Mouse (Mus musculus) 3134 (cell line): ENCODE results near the gene Ctnnd2.
"Not testable (repeated sequence)": the region's sequence is repeated elsewhere in the genome, so short reads cannot be mapped to it uniquely, and the experiment has no call there.

Experiments used
- DNase-seq: peaks from one replicate; pipeline ENCODE4 v3.0.0-alpha.2; 2011; ENCODE audit warnings: low spot score; ENCODE audit not compliant: insufficient read length; ENCODE audit errors: extremely low read depth

Gene Ctnnd2

GRCm38 (mm10) chr15:30172391-30173281, at the start of gene Ctnnd2:
Gene Ctnnd2 (plus strand): TSS chr15:30172593.
- DNase-seq = peak; percentile 3

- DNase-seq = no peak
Observed at GRCm38 (mm10) chr15:30130705-30131104, 41.7 kb upstream of the Ctnnd2 start.

DNA sequence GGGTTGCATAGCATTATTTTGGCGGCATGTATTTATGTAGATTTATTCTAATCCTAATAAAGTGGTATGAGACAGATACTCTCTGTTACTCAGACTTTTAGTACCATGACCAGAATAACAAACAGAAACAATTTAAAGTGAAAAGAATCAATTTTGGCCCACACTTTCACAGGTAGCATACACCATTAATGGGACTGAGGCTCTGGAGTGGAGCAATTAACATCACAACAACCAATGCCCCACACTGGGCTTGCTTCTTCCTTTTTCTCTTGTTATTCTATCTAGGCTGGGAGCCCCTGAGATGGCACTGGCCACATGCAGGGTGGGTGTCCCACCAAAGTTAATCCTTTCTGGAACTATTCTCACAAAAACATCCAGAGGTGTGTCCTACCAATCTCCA, 32.8 kb upstream of the Ctnnd2 start:
- not testable (repeated sequence) for DNase-seq

- DNase-seq = no peak
Observed at GRCm38 (mm10) chr15:30145413-30145812, 27.0 kb upstream of the Ctnnd2 start.

DNA sequence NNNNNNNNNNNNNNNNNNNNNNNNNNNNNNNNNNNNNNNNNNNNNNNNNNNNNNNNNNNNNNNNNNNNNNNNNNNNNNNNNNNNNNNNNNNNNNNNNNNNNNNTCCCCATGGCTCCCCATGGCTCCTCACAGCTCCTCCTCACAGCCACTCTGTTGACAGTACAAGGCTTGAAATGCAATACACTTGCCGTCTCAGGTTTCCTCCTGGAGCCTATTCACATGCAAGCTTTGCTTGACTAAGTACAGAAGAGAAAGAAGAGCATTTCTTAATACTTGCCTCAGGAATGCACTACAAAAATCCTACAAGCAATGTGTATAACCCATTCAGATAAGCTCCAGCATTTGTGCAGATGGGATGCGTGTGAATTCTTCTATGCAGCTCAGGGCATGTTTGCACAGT, 20.2 kb upstream of the Ctnnd2 start:
- no peak for DNase-seq

DNA sequence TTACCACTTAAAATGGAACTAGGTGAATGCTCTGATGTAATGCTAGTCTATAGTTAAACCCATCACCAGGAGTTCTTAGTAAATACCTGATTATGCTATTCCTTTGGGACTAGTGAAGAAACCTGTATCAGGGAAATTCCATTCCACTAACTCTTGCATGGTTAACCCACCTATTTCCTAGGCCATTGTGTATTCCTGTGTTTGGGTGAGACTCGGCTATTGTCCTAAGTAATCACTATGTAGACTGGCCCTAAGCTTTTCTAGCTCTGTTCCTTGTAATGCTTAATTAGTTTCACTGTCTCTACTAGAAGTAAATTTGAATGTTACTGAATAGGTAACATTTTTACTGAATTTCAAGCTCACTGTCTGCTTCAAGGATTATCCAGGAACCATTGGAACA, 14.4 kb upstream of the Ctnnd2 start:
- DNase-seq = no peak

DNA sequence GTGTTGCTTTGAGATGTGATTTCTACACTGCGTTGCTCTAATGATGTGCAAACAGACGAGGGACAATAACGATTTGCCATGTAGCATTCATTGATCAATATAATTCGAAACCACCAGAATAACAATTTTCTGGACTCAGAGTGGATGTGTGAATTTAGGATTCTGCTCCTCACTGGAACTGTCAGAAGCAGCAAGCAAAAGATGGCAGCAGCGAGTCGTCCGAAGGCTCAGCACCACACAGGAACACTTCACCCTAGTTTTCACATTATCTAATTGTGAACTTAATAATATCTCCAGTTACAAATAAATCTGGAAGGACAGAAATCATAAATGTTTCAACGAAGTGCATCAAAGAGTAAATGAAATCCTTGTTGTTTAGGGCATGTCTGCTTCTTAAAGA, 2.4 kb upstream of the Ctnnd2 start:
- no peak for DNase-seq

DNA sequence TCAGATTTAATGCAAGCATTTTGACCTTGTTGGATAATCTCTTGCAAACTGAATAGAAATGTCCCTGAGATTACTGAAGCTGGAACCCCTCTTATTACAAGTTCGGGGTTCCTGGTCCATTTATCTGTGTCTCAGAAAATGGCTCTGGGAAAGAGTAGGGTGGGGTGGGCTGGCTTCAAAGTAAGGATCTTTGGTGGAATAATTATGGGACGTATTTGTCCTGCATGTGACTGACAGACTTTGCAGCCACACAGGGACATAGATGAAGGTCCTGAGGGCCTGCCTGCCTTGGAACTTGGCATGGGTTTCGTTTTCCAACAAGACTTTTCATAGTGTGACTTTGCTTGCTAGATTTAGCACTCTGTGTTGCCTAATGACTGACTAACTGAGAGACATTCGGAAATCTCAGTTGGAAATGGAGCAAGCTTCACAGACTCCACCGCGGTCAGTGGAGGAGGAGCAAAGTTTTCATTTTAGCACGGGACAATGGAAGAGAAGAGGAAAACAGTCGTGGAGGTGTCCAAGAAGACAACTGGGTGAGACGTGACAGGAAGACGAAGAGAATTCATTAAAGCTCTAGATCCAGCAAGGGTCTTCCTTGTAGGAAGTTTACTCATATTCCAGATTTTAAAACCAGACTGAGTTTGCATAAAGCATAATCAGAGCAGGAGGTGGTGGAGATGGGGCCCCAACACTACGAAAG, 749 bp upstream of the Ctnnd2 start:
- no peak for DNase-seq

- no peak for DNase-seq
Observed at GRCm38 (mm10) chr15:30173370-30173941, 1.1 kb downstream of the Ctnnd2 start.

- DNase-seq = no peak
Observed at GRCm38 (mm10) chr15:30174321-30174720, 1.9 kb downstream of the Ctnnd2 start.

- no peak for DNase-seq
Observed at GRCm38 (mm10) chr15:30184020-30184419, 11.6 kb downstream of the Ctnnd2 start.

DNA sequence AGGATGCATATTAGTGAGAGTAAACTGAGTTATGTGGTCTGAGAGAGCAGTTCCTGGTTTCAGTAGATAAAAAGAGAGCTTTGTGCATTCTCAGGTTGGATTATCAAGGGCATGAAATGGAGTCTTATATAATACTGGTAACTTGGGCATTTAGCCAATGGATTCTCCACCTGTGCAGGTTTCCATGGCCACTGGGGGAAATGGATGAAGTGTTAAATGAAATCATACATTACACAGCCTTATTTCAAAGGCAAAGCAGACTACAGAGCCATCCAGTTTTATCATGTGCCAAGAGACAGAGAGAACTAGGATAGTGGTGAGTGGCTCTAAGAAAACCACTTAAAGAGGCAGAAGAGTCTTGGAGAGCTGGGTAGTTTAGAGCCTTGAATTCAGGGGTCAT, 18.5 kb downstream of the Ctnnd2 start:
- DNase-seq = no peak

GRCm38 (mm10) chr15:30191931-30192668, 19.7 kb downstream of the Ctnnd2 start:
- DNase-seq = no peak

DNA sequence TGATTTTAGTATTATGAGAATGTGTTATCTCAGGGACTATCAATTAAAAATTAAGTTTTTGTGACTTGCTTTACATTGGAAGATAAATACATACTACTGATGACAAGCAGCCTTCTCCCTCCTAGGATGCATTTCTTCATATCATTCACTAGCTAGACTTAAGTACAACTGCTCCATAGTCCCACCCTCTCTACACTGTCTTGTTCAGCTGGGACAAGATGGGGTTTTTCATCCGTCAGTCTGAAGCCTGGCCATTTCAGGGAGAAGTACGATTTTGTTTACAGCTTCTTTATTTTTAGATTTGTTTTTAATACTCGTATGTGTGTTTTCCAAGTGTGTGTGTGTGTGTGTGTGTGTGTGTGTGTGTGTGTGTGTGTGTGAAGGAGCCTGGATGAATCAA, 26.0 kb downstream of the Ctnnd2 start:
- DNase-seq = no peak

GRCm38 (mm10) chr15:30199785-30200184, 27.4 kb downstream of the Ctnnd2 start:
- no peak for DNase-seq

DNA sequence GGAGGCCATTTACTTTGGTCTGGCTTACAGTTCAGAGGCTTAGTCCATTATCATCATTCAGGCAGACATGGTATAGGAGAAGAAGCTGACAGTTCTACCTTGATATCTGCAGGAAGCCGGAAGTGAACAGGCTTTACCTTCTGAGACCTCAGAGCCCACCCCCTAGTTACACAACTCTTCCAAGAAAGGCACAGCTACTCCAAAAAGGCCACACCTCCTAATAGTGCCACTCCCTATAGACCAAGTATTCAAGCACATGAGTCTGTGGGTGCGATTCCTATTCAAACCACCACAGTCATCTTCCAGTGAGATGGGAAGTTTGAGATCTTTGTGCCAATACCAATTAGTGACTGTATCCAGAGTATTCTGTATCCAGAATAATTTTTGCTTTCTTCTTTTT, 28.8 kb downstream of the Ctnnd2 start:
- DNase-seq = no peak

- no peak for DNase-seq
Observed at GRCm38 (mm10) chr15:30201617-30202016, 29.2 kb downstream of the Ctnnd2 start.

DNA sequence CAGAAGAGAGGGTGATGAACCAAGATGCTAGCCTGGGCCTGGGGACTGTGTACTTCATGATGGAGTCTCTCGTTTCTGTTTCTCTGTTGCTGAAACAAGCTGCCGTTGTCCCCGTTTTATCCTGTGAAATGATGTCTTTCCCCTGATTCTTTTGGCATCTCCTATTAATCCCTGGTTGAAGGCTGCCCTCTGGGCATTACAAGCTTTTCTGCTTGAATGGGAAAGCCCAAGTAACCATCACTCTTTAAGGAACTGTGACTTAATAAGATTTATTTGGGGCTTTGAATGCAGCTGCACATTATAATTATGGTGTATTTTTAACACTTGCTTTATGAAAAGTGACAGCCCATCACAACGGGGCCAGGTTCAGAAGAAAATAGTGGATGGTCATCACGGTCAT, 40.4 kb downstream of the Ctnnd2 start:
- no peak for DNase-seq

GRCm38 (mm10) chr15:30215871-30216270, 43.5 kb downstream of the Ctnnd2 start:
- no peak for DNase-seq

GRCm38 (mm10) chr15:30229112-30229511, 56.7 kb downstream of the Ctnnd2 start:
- DNase-seq = no peak
